Mouse (Mus musculus) CH12.LX (cell line): ENCODE measurements around the gene Hcrt. TPM values are rescaled to one million over a fixed set of nuclear protein-coding genes. Genes with fewer than 3 reads are reported as not detected.
A peak's percentile ranks its signal among the peaks of the same experiment; 100 is the strongest.

Experiments used
- DNase-seq: peaks from one replicate; pipeline ENCODE4 v3.0.0-alpha.2; 2013; ENCODE audit errors: extremely low read depth
- H3K27ac ChIP-seq: 2 replicates; pipeline ENCODE4 v1.5.1; 2012; ENCODE audit warnings: low read depth, mild to moderate bottlenecking, control low read depth, moderate library complexity; ENCODE audit not compliant: insufficient read depth
- H3K27me3 ChIP-seq: replicated peaks from 2 replicates; pipeline ENCODE3; 2012; ENCODE audit warnings: inconsistent platforms
- H3K36me3 ChIP-seq, 2 experiments: replicated peaks in 1 of 2; 2 replicates each; pipeline versions ENCODE3 to v1.6.1; 2012; ENCODE audit warnings: inconsistent platforms in 1 of 2, low read length in 1 of 2, mild to moderate bottlenecking in 1 of 2, mixed read lengths in 1 of 2, moderate library complexity in 1 of 2; ENCODE audit not compliant: control insufficient read depth in 1 of 2, insufficient read depth in 1 of 2
- H3K4me1 ChIP-seq, 2 experiments: 2 replicates each; pipeline ENCODE4 v1.6.1; 2012; ENCODE audit warnings: inconsistent platforms in 1 of 2, moderate library complexity in 1 of 2; ENCODE audit not compliant: insufficient read depth in 2 of 2, control insufficient read depth in 1 of 2
- H3K4me2 ChIP-seq: 2 replicates; pipeline ENCODE4 v1.6.1; 2012; ENCODE audit warnings: low read depth, mild to moderate bottlenecking, control low read depth; ENCODE audit not compliant: poor library complexity, insufficient read depth, severe bottlenecking
- H3K4me3 ChIP-seq, 3 experiments: fragments of 150-350 bp in 1 of 3; sonication (generic) in 1 of 3; replicated peaks in 1 of 3; 2 replicates each; pipeline versions ENCODE3 to v1.5.1; 2011 to 2012; ENCODE audit warnings: low read depth in 2 of 3, low read length in 2 of 3, mild to moderate bottlenecking in 2 of 3, moderate library complexity in 2 of 3, control low read depth in 1 of 3, improper control_type of control experiment in 1 of 3, inconsistent platforms in 1 of 3, mixed read lengths in 1 of 3; ENCODE audit not compliant: poor library complexity in 1 of 3
- H3K79me2 ChIP-seq: replicated peaks from 2 replicates; pipeline ENCODE4 v1.6.1; 2012; ENCODE audit warnings: mild to moderate bottlenecking, moderate library complexity; ENCODE audit not compliant: control insufficient read depth, poor library complexity, insufficient read depth, severe bottlenecking; ENCODE audit errors: extremely low read depth
- H3K9ac ChIP-seq: 2 replicates; pipeline ENCODE4 v1.6.1; 2012; ENCODE audit warnings: low read depth, mild to moderate bottlenecking, control low read depth, moderate library complexity; ENCODE audit not compliant: insufficient read depth
- H3K9me3 ChIP-seq: replicated peaks from 2 replicates; pipeline ENCODE3; 2012; ENCODE audit warnings: low read length, inconsistent platforms, mixed read lengths
- BHLHE40 ChIP-seq: IDR thresholded peaks from 2 replicates; pipeline ENCODE4 v1.6.1; 2011; ENCODE audit warnings: mild to moderate bottlenecking, low read depth, low read length, improper control_type of control experiment
- CHD1 ChIP-seq: IDR thresholded peaks from 2 replicates; pipeline ENCODE4 v1.6.1; 2012; ENCODE audit warnings: low read depth, low read length, improper control_type of control experiment, inconsistent platforms
- CHD2 ChIP-seq: IDR thresholded peaks from 2 replicates; pipeline ENCODE4 v1.6.1; 2011; ENCODE audit warnings: low read length, improper control_type of control experiment
- ELF1 ChIP-seq: IDR thresholded peaks from 2 replicates; pipeline ENCODE4 v1.6.1; 2014; ENCODE audit warnings: low read depth, mild to moderate bottlenecking, inconsistent platforms, low read length, improper control_type of control experiment
- EP300 ChIP-seq: IDR thresholded peaks from 2 replicates; pipeline ENCODE4 v1.6.1; 2011; ENCODE audit warnings: low read length, improper control_type of control experiment
- ETS1 ChIP-seq: conservative IDR thresholded peaks from 2 replicates; pipeline ENCODE4 v1.6.1; 2012; ENCODE audit warnings: low read depth, mild to moderate bottlenecking, inconsistent platforms, low read length, improper control_type of control experiment, moderate library complexity
- GABPA ChIP-seq: IDR thresholded peaks from 2 replicates; pipeline ENCODE4 v1.6.1; 2012; ENCODE audit warnings: low read depth, low read length, improper control_type of control experiment, inconsistent platforms; ENCODE audit not compliant: insufficient replicate concordance
- HCFC1 ChIP-seq: IDR thresholded peaks from 2 replicates; pipeline ENCODE4 v1.6.1; 2012; ENCODE audit warnings: low read depth, mild to moderate bottlenecking, inconsistent platforms, low read length, improper control_type of control experiment
- IRF4 ChIP-seq: IDR thresholded peaks from 2 replicates; pipeline ENCODE4 v1.6.1; 2014; ENCODE audit warnings: low read depth, mild to moderate bottlenecking, inconsistent platforms, low read length, improper control_type of control experiment
- JUN ChIP-seq: IDR thresholded peaks from 2 replicates; pipeline ENCODE4 v1.6.1; 2011; ENCODE audit warnings: low read depth, mild to moderate bottlenecking, low read length, improper control_type of control experiment, moderate library complexity; ENCODE audit not compliant: insufficient read depth
- JUND ChIP-seq: conservative IDR thresholded peaks from 2 replicates; pipeline ENCODE4 v1.6.1; 2011; ENCODE audit warnings: low read depth, low read length, improper control_type of control experiment
- KAT2A ChIP-seq: IDR thresholded peaks from 2 replicates; pipeline ENCODE4 v1.6.1; 2012; ENCODE audit warnings: low read length, improper control_type of control experiment, inconsistent platforms; ENCODE audit not compliant: insufficient replicate concordance
- MAFK ChIP-seq: IDR thresholded peaks from 2 replicates; pipeline ENCODE4 v1.6.1; 2011; ENCODE audit warnings: low read length, improper control_type of control experiment; ENCODE audit not compliant: insufficient replicate concordance
- MAZ ChIP-seq: IDR thresholded peaks from 2 replicates; pipeline ENCODE4 v1.6.1; 2012; ENCODE audit warnings: low read depth, mild to moderate bottlenecking, inconsistent platforms, low read length, improper control_type of control experiment, moderate library complexity
- MEF2A ChIP-seq: IDR thresholded peaks from 2 replicates; pipeline ENCODE4 v1.6.1; 2014; ENCODE audit warnings: low read depth, mild to moderate bottlenecking, inconsistent platforms, low read length, improper control_type of control experiment, borderline replicate concordance
- MXI1 ChIP-seq: IDR thresholded peaks from 2 replicates; pipeline ENCODE4 v1.6.1; 2011; ENCODE audit warnings: mild to moderate bottlenecking, low read depth, low read length, improper control_type of control experiment
- NRF1 ChIP-seq: IDR thresholded peaks from 2 replicates; pipeline ENCODE4 v1.6.1; 2014; ENCODE audit warnings: low read depth, mild to moderate bottlenecking, inconsistent platforms, low read length, improper control_type of control experiment, moderate library complexity
- PAX5 ChIP-seq: IDR thresholded peaks from 2 replicates; pipeline ENCODE4 v1.6.1; 2012; ENCODE audit warnings: low read length, inconsistent platforms, mixed read lengths
- POLR2A ChIP-seq: IDR thresholded peaks from 2 replicates; pipeline ENCODE4 v1.6.1; 2011; ENCODE audit warnings: low read depth, mild to moderate bottlenecking, improper control_type of control experiment, low read length
- POLR2AphosphoS2 ChIP-seq: IDR thresholded peaks from 2 replicates; pipeline ENCODE4 v1.6.1; 2011; ENCODE audit warnings: low read depth, low read length, improper control_type of control experiment
- RAD21 ChIP-seq: IDR thresholded peaks from 2 replicates; pipeline ENCODE4 v1.6.1; 2011; ENCODE audit warnings: low read depth, mild to moderate bottlenecking, low read length, improper control_type of control experiment, moderate library complexity
- RCOR1 ChIP-seq: conservative IDR thresholded peaks from 2 replicates; pipeline ENCODE4 v1.6.1; 2012; ENCODE audit warnings: low read depth, mild to moderate bottlenecking, inconsistent platforms, low read length, improper control_type of control experiment
- SIN3A ChIP-seq: IDR thresholded peaks from 2 replicates; pipeline ENCODE4 v1.6.1; 2012; ENCODE audit warnings: low read length, improper control_type of control experiment, inconsistent platforms
- SMC3 ChIP-seq: IDR thresholded peaks from 2 replicates; pipeline ENCODE4 v1.6.1; 2011; ENCODE audit warnings: low read depth, low read length, improper control_type of control experiment
- TBP ChIP-seq: conservative IDR thresholded peaks from 2 replicates; pipeline ENCODE4 v1.6.1; 2011; ENCODE audit warnings: low read depth, low read length, improper control_type of control experiment
- TCF12 ChIP-seq: IDR thresholded peaks from 2 replicates; pipeline ENCODE4 v1.6.1; 2014; ENCODE audit warnings: low read depth, mild to moderate bottlenecking, inconsistent platforms, low read length, improper control_type of control experiment
- UBTF ChIP-seq: IDR thresholded peaks from 2 replicates; pipeline ENCODE4 v1.6.1; 2012; ENCODE audit warnings: low read depth, mild to moderate bottlenecking, inconsistent platforms, low read length, improper control_type of control experiment, moderate library complexity
- USF1 ChIP-seq: IDR thresholded peaks from 2 replicates; pipeline ENCODE4 v1.6.1; 2014; ENCODE audit warnings: low read depth, mild to moderate bottlenecking, inconsistent platforms, low read length, improper control_type of control experiment
- ZC3H11A ChIP-seq: IDR thresholded peaks from 2 replicates; pipeline ENCODE4 v1.6.1; 2012; ENCODE audit warnings: low read depth, mild to moderate bottlenecking, inconsistent platforms, low read length, improper control_type of control experiment
- ZKSCAN1 ChIP-seq: IDR thresholded peaks from 2 replicates; pipeline ENCODE4 v1.6.1; 2012; ENCODE audit warnings: low read depth, inconsistent platforms, low read length, improper control_type of control experiment, borderline replicate concordance
- ZMIZ1 ChIP-seq: IDR thresholded peaks from 2 replicates; pipeline ENCODE4 v1.6.1; 2012; ENCODE audit warnings: low read depth, mild to moderate bottlenecking, inconsistent platforms, low read length, improper control_type of control experiment
- ZNF384 ChIP-seq: IDR thresholded peaks from 2 replicates; pipeline ENCODE4 v1.6.1; 2012; ENCODE audit warnings: low read depth, low read length, improper control_type of control experiment, inconsistent platforms
- dilution Hi-C: fragments of 300-500 bp; cut with MboI; formaldehyde crosslinking; loops from 2 replicates; pipeline ENCODE4 v1.14.3; 2020; ENCODE audit warnings: low sequenced_read_pairs; ENCODE audit not compliant: extremely low pct_unique_long_range_greater_than_20kb, extremely low pct_ligation_motif_present
- in situ Hi-C: fragments of 300-500 bp; cut with MboI; formaldehyde crosslinking; loops from 3 replicates; pipeline ENCODE4 v1.14.3; 2019; ENCODE audit warnings: low sequenced_read_pairs, low pct_ligation_motif_present, low pct_unique_long_range_greater_than_20kb, mixed read lengths
- polyA plus RNA-seq: library from polyadenylated mRNA; unstranded; fragments of >175 nt; gene quantifications from 2 replicates; pipeline ENCODE4 v1.2.1, GENCODE M21; 2012; ENCODE audit warnings: low read depth; ENCODE audit not compliant: insufficient read length
- total RNA-seq, 2 experiments: library from RNA; depleted of rRNA; stranded (reverse); fragments of 300-350 nt in 1 of 2; fragments of >200 nt in 1 of 2; gene quantifications; 2 replicates each; pipeline ENCODE4 v1.2.3; 2012 to 2014

The Hcrt gene
- total and polyA plus RNA-seq, 3 experiments: not detected

- H3K27me3 ChIP-seq: no peaks in the 10 kb centered on the region
- dilution Hi-C loops (no loop called here), in situ Hi-C loops (no loop called here)
- no peaks in the 10 kb centered on the region for H3K9me3 ChIP-seq
- no peak overlapping the region for H3K4me2 ChIP-seq
- no peak for TF ChIP-seq ZNF384
- no peak for TF ChIP-seq BHLHE40
- no peak for TF ChIP-seq KAT2A
- TF ChIP-seq IRF4: no peak
- no peak for TF ChIP-seq ETS1
- no peak for TF ChIP-seq POLR2A
- TF ChIP-seq HCFC1: no peak
- TF ChIP-seq, all 38 proteins: peak for 0
- H3K27ac ChIP-seq: no peak overlapping the region
- H3K79me2 ChIP-seq: peaks cover 4% of the 10 kb centered on the region; the same call in 1 of the 2 replicates
- H3K4me3 ChIP-seq: no peak overlapping the region
- peaks cover 62 to 83% of the 10 kb centered on the region in 2 experiments for H3K36me3 ChIP-seq
- no peak overlapping the region for H3K9ac ChIP-seq
- H3K4me1 ChIP-seq: peaks cover 11 to 22% of the 10 kb centered on the region in 2 experiments
- no peak for DNase-seq
Measured at GRCm38 (mm10) chr11:100714948-100715347, 47.8 kb downstream of the Hcrt start.

DNA sequence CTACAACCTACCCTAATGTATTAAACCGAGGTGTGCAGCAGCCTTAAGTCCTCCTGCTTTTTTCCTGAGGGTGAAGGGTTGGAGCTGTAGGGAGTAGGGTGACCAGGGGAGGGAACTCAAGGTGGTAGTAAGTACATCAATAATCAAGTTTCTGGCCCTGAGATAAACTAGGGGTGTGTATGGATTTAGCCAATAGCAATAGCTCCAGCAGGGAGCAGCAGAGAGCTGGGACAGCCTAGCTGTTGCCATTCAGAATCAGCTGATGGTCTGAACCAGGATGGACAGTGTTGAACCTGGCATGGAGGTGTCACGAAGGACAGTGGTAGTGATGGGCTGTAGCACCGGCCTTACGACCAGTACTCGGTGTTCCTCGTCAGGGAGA, 48.2 kb downstream of the Hcrt start:
- peaks cover 4% of the 10 kb centered on the region; the same call in 1 of the 2 replicates for H3K79me2 ChIP-seq
- peak; percentile 77 for DNase-seq
- dilution Hi-C loops: no loop called here
- peaks cover 9 to 20% of the 10 kb centered on the region in 2 experiments for H3K4me1 ChIP-seq
- no peak overlapping the region for H3K4me2 ChIP-seq
- H3K9me3 ChIP-seq: no peaks in the 10 kb centered on the region
- in situ Hi-C loops: no loop called here
- peaks cover 60 to 82% of the 10 kb centered on the region in 2 experiments for H3K36me3 ChIP-seq
- H3K27me3 ChIP-seq: no peaks in the 10 kb centered on the region
- H3K4me3 ChIP-seq: no peak overlapping the region
- H3K9ac ChIP-seq: no peak overlapping the region
- no peak overlapping the region for H3K27ac ChIP-seq
- TF ChIP-seq PAX5 (no peak), IRF4 (no peak), ZC3H11A (no peak; the same call in none of the 2 replicates), UBTF (no peak), KAT2A (no peak), ZNF384 (no peak; the same call in 1 of the 2 replicates), JUND (no peak), GABPA (no peak), MEF2A (no peak), RCOR1 (no peak), RAD21 (peak; percentile 85), ETS1 (peak; percentile 25; the same call in 1 of the 2 replicates), TCF12 (0 out of 2 replicates have a peak, but pooled peaks have one; percentile 25), ZKSCAN1 (no peak), TBP (no peak), NRF1 (0 out of 2 replicates have a peak, but pooled peaks have one; percentile 40), POLR2AphosphoS2 (no peak), CHD1 (no peak), POLR2A (no peak), MAFK (no peak), BHLHE40 (no peak), MXI1 (no peak), ELF1 (no peak), HCFC1 (no peak), JUN (no peak), MAZ (no peak), SIN3A (peak; percentile 62; the same call in 1 of the 2 replicates), CHD2 (no peak), EP300 (no peak), SMC3 (peak; percentile 84), USF1 (no peak), ZMIZ1 (no peak)
